Mouse (Mus musculus): ENCODE data around the gene Obox3. TPM values are rescaled to one million over a fixed set of nuclear protein-coding genes. Genes with fewer than 3 reads are reported as not detected.
"Not testable (repeated sequence)": the region's sequence is repeated elsewhere in the genome, so short reads cannot be mapped to it uniquely, and the experiment has no call there.

Obox3 gene
- not detected in 2 replicates for polyA plus RNA-seq (2015; fragmentation: Nextera tagmentation; extraction: Ambion mirVana)

DNA sequence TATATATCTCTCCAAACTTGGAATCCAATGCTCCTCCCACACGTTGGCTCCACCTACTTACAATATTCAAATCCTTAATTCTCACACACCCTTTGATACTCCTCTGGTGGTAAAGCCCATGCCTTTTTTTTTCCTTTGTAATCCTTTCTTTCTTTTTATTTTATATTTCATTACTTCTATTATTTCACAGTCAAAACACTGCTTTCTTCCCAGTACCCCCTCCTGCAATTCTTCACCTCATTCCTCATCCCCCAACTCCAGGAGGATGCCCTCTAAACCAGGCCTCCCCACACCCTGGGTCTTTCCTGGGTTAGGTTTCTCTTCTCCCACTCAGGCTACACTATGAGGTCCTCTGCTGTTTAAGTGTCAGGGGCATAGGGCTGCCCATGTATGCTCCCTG, at the start of gene Obox3:
Obox3 (minus strand) TSS at position 101 of the 400 bp plus-strand sequence.
- H3K27ac ChIP-seq (ENCODE audit: low read length); H3K4me3 ChIP-seq (replicated peaks; ENCODE audit: low read length); ATAC-seq (ENCODE audit: insufficient read depth, low FRiP score); H3K4me1 ChIP-seq (ENCODE audit: control insufficient read depth, insufficient read depth, low read length); H3K4me2 ChIP-seq (ENCODE audit: low read depth, low read length); H3K36me3 ChIP-seq (ENCODE audit: control insufficient read depth, insufficient read depth, low read length); H3K9me3 ChIP-seq (replicated peaks; ENCODE audit: control insufficient read depth, low read length); H3K27me3 ChIP-seq (ENCODE audit: control insufficient read depth, insufficient read depth, low read length); H3K9ac ChIP-seq (ENCODE audit: low read length): not testable (repeated sequence)
- 10% methylated on average over 1 of the region's 1 CpGs for WGBS

DNA sequence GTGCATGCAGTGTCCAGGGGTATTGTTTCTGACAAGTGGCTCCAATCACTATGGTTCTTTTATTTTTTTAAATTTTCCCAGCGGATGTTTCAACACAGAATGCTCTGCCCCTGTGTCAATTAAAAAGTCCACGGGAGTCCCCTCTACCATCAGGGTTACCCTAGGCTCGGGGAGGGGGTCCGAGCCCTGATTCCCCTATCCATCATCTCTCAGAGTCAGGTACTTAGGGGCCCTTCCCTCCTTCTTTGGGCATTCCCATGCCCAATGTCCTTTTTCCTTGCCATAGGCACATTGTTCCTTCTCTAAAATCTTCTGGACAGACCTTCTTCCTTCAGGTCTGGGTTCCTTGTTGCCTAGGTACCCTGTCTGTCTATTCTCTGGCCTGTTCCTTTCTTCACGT, 130.3 kb downstream of the Obox3 start:
- ATAC-seq (ENCODE audit: insufficient read depth, low FRiP score); H3K4me3 ChIP-seq (replicated peaks; ENCODE audit: low read length); H3K27me3 ChIP-seq (ENCODE audit: control insufficient read depth, insufficient read depth, low read length); H3K27ac ChIP-seq (ENCODE audit: low read length); H3K9ac ChIP-seq (ENCODE audit: low read length); H3K4me1 ChIP-seq (ENCODE audit: control insufficient read depth, insufficient read depth, low read length); H3K4me2 ChIP-seq (ENCODE audit: low read depth, low read length); H3K36me3 ChIP-seq (ENCODE audit: control insufficient read depth, insufficient read depth, low read length); H3K9me3 ChIP-seq (replicated peaks; ENCODE audit: control insufficient read depth, low read length): not testable (repeated sequence)
- WGBS: 72% methylated on average over 4 of the region's 5 CpGs

Other genes with a start within 250 kb of the Obox3 start
- gene Obox5, start 110.2 kb upstream of the Obox3 start, polyA plus RNA-seq (2015; fragmentation: Nextera tagmentation; extraction: Ambion mirVana): not detected in 2 replicates
- not detected in 2 replicates for gene Obox6, start 199.8 kb upstream of the Obox3 start, polyA plus RNA-seq (2015; fragmentation: Nextera tagmentation; extraction: Ambion mirVana)
- gene Crx, start 240.1 kb upstream of the Obox3 start, polyA plus RNA-seq (2015; fragmentation: Nextera tagmentation; extraction: Ambion mirVana): not detected in 2 replicates
- gene Crxos, start 242.7 kb upstream of the Obox3 start, polyA plus RNA-seq (2015; fragmentation: Nextera tagmentation; extraction: Ambion mirVana): not detected in 2 replicates